Mouse (Mus musculus) lung, postnatal 0 days (tissue): ENCODE data around the gene Kyat1.

Experiments
- CTCF ChIP-seq: IDR thresholded peaks from 2 replicates; pipeline ENCODE4 v1.5.1; 2016; ENCODE audit warnings: antibody characterized with exemption, mild to moderate bottlenecking
- EP300 ChIP-seq: IDR thresholded peaks from 2 replicates; pipeline ENCODE4 v1.6.1; 2016; ENCODE audit warnings: antibody characterized with exemption, mild to moderate bottlenecking, control low read depth

- TF ChIP-seq CTCF (no peak), EP300 (no peak)
These were observed 41.2 kb downstream of the Kyat1 start for GRCm38 (mm10) chr2:30164340-30164932.
